Mouse (Mus musculus) small intestine, adult 2 months (tissue): ENCODE measurements around the gene Camk2b.

Experiments
- CTCF ChIP-seq: fragments of 200-500 bp; IDR thresholded peaks from 2 replicates; pipeline ENCODE4 v1.5.1; 2012; ENCODE audit warnings: low read depth, mild to moderate bottlenecking, control low read depth, inconsistent platforms, low read length, moderate library complexity, mixed read lengths; ENCODE audit not compliant: insufficient replicate concordance, insufficient read length; ENCODE audit errors: extremely low read depth
- POLR2A ChIP-seq: fragments of 200-500 bp; IDR thresholded peaks from 2 replicates; pipeline ENCODE4 v1.6.1; 2012; ENCODE audit warnings: low read depth, mild to moderate bottlenecking, control low read depth, inconsistent platforms, low read length, moderate library complexity

GRCm38 (mm10) chr11:6075618-6076066, 9.5 kb upstream of the Camk2b start:
- TF ChIP-seq CTCF = no peak
- no peak for TF ChIP-seq POLR2A
